Mouse (Mus musculus): ENCODE data around the gene Xrcc3. TPM values are rescaled to one million over a fixed set of nuclear protein-coding genes. Genes with fewer than 3 reads are reported as not detected.

The Xrcc3 gene
- 3.6 and 3.8 TPM in 2 replicates for polyA plus RNA-seq (2012; ENCODE audit: insufficient read depth, insufficient read length, missing spikeins)

GRCm38 (mm10) chr12:111813766-111814617, at the start of gene Xrcc3, which contains the start of gene Zfyve21:
Gene Xrcc3 (minus strand): TSS chr12:111813873.
Gene Zfyve21 (plus strand): TSS chr12:111814170.
- TF ChIP-seq CTCF (IDR thresholded peaks at IDR 0.05; ENCODE audit: low read depth, low read length) (no peak), POLR2A (IDR thresholded peaks at IDR 0.05; ENCODE audit: borderline replicate concordance, low read depth, low read length) (0 out of 2 replicates have a peak, but pooled peaks have one; percentile 11)
- Histone ChIP-seq H3K4me3 (ENCODE audit: insufficient read depth, low read length) (peak within 1 kb of the TSS; percentile 94), H3K4me1 (ENCODE audit: control insufficient read depth, insufficient read depth, low read length) (peaks cover 29% of the 10 kb centered on the region)

GRCm38 (mm10) chr12:111855448-111855847, 41.8 kb upstream of the Xrcc3 start:
- H3K4me3 ChIP-seq (ENCODE audit: insufficient read depth, low read length) = no peak overlapping the region
- H3K27ac ChIP-seq (ENCODE audit: insufficient read depth, low read depth, low read length) = no peak overlapping the region
- TF ChIP-seq CTCF (IDR thresholded peaks at IDR 0.05; ENCODE audit: low read depth, low read length) (no peak), POLR2A (IDR thresholded peaks at IDR 0.05; ENCODE audit: borderline replicate concordance, low read depth, low read length) (no peak)
- H3K4me1 ChIP-seq (ENCODE audit: control insufficient read depth, insufficient read depth, low read length) = no peaks in the 10 kb centered on the region

More at GRCm38 (mm10) chr12:111813766-111814617, at the start of gene Xrcc3, which contains the start of gene Zfyve21:
- H3K27ac ChIP-seq (ENCODE audit: insufficient read depth, low read depth, low read length) = peak within 1 kb of the TSS; percentile 44

- peaks cover 2% of the 10 kb centered on the region for H3K4me1 ChIP-seq (ENCODE audit: control insufficient read depth, insufficient read depth, low read length)
- no peak overlapping the region for H3K4me3 ChIP-seq (ENCODE audit: insufficient read depth, low read length)
- TF ChIP-seq CTCF (IDR thresholded peaks at IDR 0.05; ENCODE audit: low read depth, low read length) (no peak), POLR2A (IDR thresholded peaks at IDR 0.05; ENCODE audit: borderline replicate concordance, low read depth, low read length) (no peak)
- no peak overlapping the region for H3K27ac ChIP-seq (ENCODE audit: insufficient read depth, low read depth, low read length)
These were observed 39.9 kb upstream of the Xrcc3 start for GRCm38 (mm10) chr12:111853546-111853945.

GRCm38 (mm10) chr12:111853011-111853436, 39.4 kb upstream of the Xrcc3 start:
- no peak overlapping the region for H3K4me3 ChIP-seq (ENCODE audit: insufficient read depth, low read length)
- TF ChIP-seq CTCF (IDR thresholded peaks at IDR 0.05; ENCODE audit: low read depth, low read length) (no peak), POLR2A (IDR thresholded peaks at IDR 0.05; ENCODE audit: borderline replicate concordance, low read depth, low read length) (no peak)
- no peak overlapping the region for H3K27ac ChIP-seq (ENCODE audit: insufficient read depth, low read depth, low read length)
- peaks cover 7% of the 10 kb centered on the region for H3K4me1 ChIP-seq (ENCODE audit: control insufficient read depth, insufficient read depth, low read length)

- no peak overlapping the region for H3K4me3 ChIP-seq (ENCODE audit: insufficient read depth, low read length)
- H3K27ac ChIP-seq (ENCODE audit: insufficient read depth, low read depth, low read length) = no peak overlapping the region
- H3K4me1 ChIP-seq (ENCODE audit: control insufficient read depth, insufficient read depth, low read length) = peaks cover 8% of the 10 kb centered on the region
- TF ChIP-seq CTCF (IDR thresholded peaks at IDR 0.05; ENCODE audit: low read depth, low read length) = no peak
- TF ChIP-seq POLR2A (IDR thresholded peaks at IDR 0.05; ENCODE audit: borderline replicate concordance, low read depth, low read length) = no peak
These were observed 38.1 kb upstream of the Xrcc3 start for GRCm38 (mm10) chr12:111851745-111852144.

GRCm38 (mm10) chr12:111851235-111851634, 37.6 kb upstream of the Xrcc3 start:
- Histone ChIP-seq H3K27ac (ENCODE audit: insufficient read depth, low read depth, low read length) (no peak overlapping the region), H3K4me3 (ENCODE audit: insufficient read depth, low read length) (no peak overlapping the region), H3K4me1 (ENCODE audit: control insufficient read depth, insufficient read depth, low read length) (peaks cover 8% of the 10 kb centered on the region)
- no peak for TF ChIP-seq CTCF (IDR thresholded peaks at IDR 0.05; ENCODE audit: low read depth, low read length)
- no peak for TF ChIP-seq POLR2A (IDR thresholded peaks at IDR 0.05; ENCODE audit: borderline replicate concordance, low read depth, low read length)

GRCm38 (mm10) chr12:111848300-111848798, 34.7 kb upstream of the Xrcc3 start:
- no peak for TF ChIP-seq POLR2A (IDR thresholded peaks at IDR 0.05; ENCODE audit: borderline replicate concordance, low read depth, low read length)
- TF ChIP-seq CTCF (IDR thresholded peaks at IDR 0.05; ENCODE audit: low read depth, low read length) = no peak
- Histone ChIP-seq H3K4me3 (ENCODE audit: insufficient read depth, low read length) (no peak overlapping the region), H3K27ac (ENCODE audit: insufficient read depth, low read depth, low read length) (peak overlapping the region; percentile 32), H3K4me1 (ENCODE audit: control insufficient read depth, insufficient read depth, low read length) (peaks cover 14% of the 10 kb centered on the region)

GRCm38 (mm10) chr12:111846815-111847214, 33.1 kb upstream of the Xrcc3 start:
- Histone ChIP-seq H3K4me1 (ENCODE audit: control insufficient read depth, insufficient read depth, low read length) (peaks cover 24% of the 10 kb centered on the region), H3K4me3 (ENCODE audit: insufficient read depth, low read length) (no peak overlapping the region), H3K27ac (ENCODE audit: insufficient read depth, low read depth, low read length) (no peak overlapping the region)
- TF ChIP-seq POLR2A (IDR thresholded peaks at IDR 0.05; ENCODE audit: borderline replicate concordance, low read depth, low read length) (no peak), CTCF (IDR thresholded peaks at IDR 0.05; ENCODE audit: low read depth, low read length) (no peak)

- Histone ChIP-seq H3K27ac (ENCODE audit: insufficient read depth, low read depth, low read length) (no peak overlapping the region), H3K4me3 (ENCODE audit: insufficient read depth, low read length) (no peak overlapping the region), H3K4me1 (ENCODE audit: control insufficient read depth, insufficient read depth, low read length) (peaks cover 24% of the 10 kb centered on the region)
- TF ChIP-seq POLR2A (IDR thresholded peaks at IDR 0.05; ENCODE audit: borderline replicate concordance, low read depth, low read length) (no peak), CTCF (IDR thresholded peaks at IDR 0.05; ENCODE audit: low read depth, low read length) (no peak)
These were observed 32.3 kb upstream of the Xrcc3 start for GRCm38 (mm10) chr12:111845953-111846352.

GRCm38 (mm10) chr12:111843470-111843869, 29.8 kb upstream of the Xrcc3 start:
- Histone ChIP-seq H3K4me3 (ENCODE audit: insufficient read depth, low read length) (no peak overlapping the region), H3K27ac (ENCODE audit: insufficient read depth, low read depth, low read length) (peak overlapping the region; percentile 70), H3K4me1 (ENCODE audit: control insufficient read depth, insufficient read depth, low read length) (peaks cover 21% of the 10 kb centered on the region)
- TF ChIP-seq POLR2A (IDR thresholded peaks at IDR 0.05; ENCODE audit: borderline replicate concordance, low read depth, low read length) (no peak), CTCF (IDR thresholded peaks at IDR 0.05; ENCODE audit: low read depth, low read length) (no peak)
